Mouse (Mus musculus) cerebellum, adult 2 months (tissue): ENCODE data around the gene Gm21962.

Experiments
- CTCF ChIP-seq: fragments of 200-500 bp; IDR thresholded peaks from 2 replicates; pipeline ENCODE4 v1.5.1; 2011; ENCODE audit warnings: low read depth, mild to moderate bottlenecking, control low read depth, low read length, moderate library complexity, borderline replicate concordance; ENCODE audit not compliant: insufficient read depth
- POLR2A ChIP-seq: fragments of 200-500 bp; IDR thresholded peaks from 2 replicates; pipeline ENCODE4 v1.6.1; 2011; ENCODE audit warnings: low read length, control low read depth, borderline replicate concordance; ENCODE audit not compliant: insufficient read depth

GRCm38 (mm10) chr3:137682911-137683806 is 11.8 kb downstream of the Gm21962 start:
- no peak for TF ChIP-seq POLR2A
- no peak for TF ChIP-seq CTCF
